Mouse (Mus musculus): ENCODE measurements around the gene Nat9. TPM values are rescaled to one million over a fixed set of nuclear protein-coding genes. Genes with fewer than 3 reads are reported as not detected.

The Nat9 gene
- total RNA-seq, 4 experiments from 2014 or later: 25.0 to 34.9 (median 25.9) TPM

DNA sequence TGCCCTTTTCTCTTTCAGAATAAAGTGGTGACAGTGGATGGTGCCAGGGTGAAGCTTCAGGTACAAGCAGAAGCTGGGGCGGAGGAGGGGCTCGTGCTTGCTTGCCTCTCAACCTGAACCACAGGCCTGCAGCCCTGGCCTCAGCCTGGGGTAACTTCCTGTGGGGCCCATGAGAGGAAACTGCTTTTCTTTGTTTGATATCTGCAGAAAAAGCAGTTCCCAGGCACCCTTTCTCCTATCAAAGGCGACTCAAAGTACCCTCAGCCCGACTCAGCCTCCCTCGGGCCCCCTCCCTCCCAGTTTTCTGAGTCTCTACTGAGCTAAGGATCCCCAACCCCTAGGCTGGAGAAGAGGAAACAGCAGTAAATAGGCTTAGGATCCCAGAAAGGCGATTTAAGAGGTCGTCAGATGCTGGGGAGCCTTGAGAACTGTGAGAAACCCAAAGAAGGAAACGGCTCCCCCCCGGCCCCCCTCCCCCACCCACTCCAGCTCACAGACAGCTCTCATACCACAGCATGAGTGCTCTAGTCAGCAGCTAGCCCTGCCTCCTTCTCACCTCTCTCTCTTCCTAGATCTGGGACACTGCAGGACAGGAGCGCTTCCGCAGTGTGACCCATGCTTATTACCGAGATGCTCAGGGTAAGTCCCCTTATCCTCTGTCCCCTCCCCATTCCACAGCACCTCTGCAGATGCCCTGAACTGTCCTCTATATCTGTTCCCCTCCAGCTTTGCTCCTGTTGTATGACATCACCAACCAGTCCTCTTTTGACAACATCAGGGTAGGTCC is 29.5 kb downstream of the Nat9 start:
- DNase-seq (ENCODE audit: low spot score): no peak

DNA sequence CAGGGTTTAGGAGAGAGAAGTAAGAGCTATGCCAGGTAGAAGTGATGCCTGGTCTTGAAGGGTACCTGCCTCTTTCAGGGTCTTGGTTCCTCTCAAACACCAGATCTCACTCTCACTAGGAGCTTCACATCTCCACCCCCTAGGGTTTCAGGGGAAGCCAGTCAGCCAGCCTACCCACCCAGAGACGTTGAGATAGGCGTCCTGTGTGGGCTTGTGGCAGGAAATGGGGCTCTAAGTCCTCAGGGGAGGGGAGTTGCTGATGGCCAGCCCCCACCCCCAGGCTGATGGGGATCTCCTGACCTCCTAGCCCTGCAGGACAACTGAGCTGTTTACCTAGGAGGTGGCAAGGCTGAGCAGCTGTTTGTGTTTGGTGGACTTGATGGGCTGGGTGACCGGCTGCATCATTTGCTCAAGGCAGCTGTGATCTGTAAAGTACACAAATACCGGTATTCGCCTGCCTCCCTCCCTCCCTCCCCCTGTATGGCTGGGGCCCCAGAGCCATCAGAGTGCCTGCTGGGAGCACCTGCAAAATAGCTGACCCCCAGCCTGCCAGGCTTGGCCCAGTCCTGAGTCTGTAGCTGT is 32.5 kb downstream of the Nat9 start:
- DNase-seq (ENCODE audit: low spot score): no peak

- DNase-seq (ENCODE audit: low spot score): no peak
These were observed 33.9 kb downstream of the Nat9 start for GRCm38 (mm10) chr11:115153699-115154292.

- no peak for DNase-seq (ENCODE audit: low spot score)
These were observed 34.6 kb downstream of the Nat9 start for GRCm38 (mm10) chr11:115153088-115153487.

GRCm38 (mm10) chr11:115151755-115152429 is 35.8 kb downstream of the Nat9 start:
- no peak for DNase-seq (ENCODE audit: low spot score)

DNA sequence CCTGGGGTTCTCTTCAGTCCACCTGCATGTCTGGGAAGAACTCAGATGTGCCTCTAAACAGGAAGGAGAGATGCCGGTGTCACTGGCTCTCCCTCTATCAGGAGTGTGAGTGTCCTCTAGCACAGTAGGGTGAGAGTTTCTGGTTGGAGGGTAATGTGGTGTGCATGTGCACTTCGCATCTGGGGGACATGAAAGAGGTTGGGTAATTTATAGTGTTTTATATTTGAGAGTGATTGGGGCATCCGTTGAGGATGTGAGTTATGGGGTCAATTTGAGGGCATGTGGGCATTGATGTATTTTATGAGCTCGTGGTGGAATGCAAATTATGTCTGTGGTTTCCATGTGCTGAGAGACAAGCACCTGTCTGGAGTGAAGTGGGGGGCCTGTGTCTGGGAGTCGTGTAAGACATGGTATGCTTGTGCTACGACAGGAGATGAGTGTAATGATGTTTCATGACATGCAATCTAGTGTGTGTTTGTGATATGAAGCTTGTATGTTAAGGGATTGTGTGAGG is 36.9 kb downstream of the Nat9 start:
- DNase-seq (ENCODE audit: low spot score): no peak

GRCm38 (mm10) chr11:115147813-115148212 is 39.8 kb downstream of the Nat9 start:
- DNase-seq (ENCODE audit: low spot score): no peak

DNA sequence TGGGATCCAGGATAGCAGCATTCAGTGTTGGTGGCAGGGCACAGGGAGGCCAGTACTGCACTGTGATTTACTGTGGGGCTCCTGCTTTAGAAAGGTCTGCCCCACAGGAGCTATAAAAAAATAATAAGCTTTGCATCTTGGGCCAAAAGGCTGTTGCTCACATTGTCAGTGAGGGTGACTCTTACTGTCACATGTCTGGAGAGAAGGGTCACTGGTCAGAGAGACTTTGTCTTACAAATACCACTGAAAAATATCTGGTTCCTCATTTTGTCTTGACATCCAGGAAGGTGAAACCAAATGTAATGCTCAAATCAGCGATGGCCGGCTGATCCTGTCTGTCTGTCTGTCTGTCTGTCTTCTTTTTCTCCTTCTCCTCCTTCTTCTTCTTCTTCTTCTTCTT is 45.7 kb downstream of the Nat9 start:
- DNase-seq (ENCODE audit: low spot score): no peak

DNA sequence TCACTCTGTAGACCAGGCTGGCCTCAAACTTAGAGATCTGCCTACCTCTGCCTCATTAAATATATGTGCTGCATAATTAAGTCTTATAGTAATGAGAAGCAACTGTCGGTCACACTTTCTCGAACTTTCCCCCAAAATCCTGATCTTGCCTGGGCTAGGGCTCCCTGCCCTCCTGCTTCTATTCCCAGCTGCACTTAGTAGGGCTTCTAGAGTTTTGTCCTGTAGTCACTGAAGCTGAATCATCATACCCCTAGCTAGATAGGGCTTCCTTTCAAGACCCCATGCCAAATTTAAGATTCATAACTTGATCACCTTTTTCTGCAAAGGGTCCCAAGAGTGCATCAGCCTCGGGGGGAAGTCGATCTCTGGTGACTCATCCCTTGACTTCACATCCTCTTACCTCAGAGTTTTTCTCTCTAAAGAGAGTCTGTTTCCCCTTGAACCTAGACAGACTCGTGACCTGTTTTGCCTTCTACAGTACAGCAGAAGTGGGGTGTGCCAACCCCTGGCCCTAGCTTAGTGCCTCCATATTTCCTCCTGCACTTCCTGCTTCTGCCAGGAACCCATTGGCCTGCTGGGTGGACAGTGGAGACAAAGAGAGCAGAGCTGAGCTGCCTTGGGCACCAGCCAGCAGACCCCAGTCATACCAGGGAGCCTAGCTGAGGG is 48.9 kb downstream of the Nat9 start:
- no peak for DNase-seq (ENCODE audit: low spot score)

DNA sequence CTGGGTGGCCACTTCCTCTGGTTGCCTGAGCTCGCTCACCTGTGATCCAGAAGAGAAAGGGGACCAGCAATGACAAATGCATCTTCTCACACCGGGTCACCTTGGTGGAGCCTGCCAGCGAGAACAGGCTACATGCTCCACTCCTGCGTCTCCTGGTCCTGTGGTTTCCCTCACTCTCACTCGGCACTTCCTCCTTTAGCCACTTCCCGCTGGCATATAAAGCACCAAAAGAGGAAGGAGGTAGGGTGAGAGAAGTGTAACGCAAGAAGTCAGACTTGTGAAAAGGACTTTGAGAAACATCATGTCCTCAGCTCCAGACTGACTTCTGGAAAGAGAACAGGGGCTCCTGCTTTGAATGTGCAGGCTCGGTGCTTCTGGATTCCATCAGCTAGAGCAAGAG is 53.9 kb downstream of the Nat9 start, which contains the start of gene Cd300lf:
TSS of gene Cd300lf (minus strand) at position 193 of the 400 bp plus-strand sequence.
- peak; percentile 15 for DNase-seq (ENCODE audit: low spot score)

Other genes with a start within 250 kb of the Nat9 start
- not detected for gene Cd300c, start 218.7 kb downstream of the Nat9 start, total RNA-seq (2022)
- 1 to 10 TPM; 1.2 to 2.0 (median 1.5) TPM for gene Cd300ld, start 197.9 kb downstream of the Nat9 start, total RNA-seq (2022)
- gene Cd300c2, start 186.0 kb downstream of the Nat9 start, total RNA-seq (2022): 1 to 10 TPM; 1.1 to 1.6 (median 1.3) TPM
- gene Cd300ld2, start 171.7 kb downstream of the Nat9 start, total RNA-seq (2022): not detected
- 1 to 10 TPM in 1 of 4 experiments, not detected in 3; 1.8 TPM for gene Cd300ld4, start 160.8 kb downstream of the Nat9 start, total RNA-seq (2022)
- gene Cd300ld5, start 150.1 kb downstream of the Nat9 start, total RNA-seq (2022): 1 to 10 TPM; 1.6 to 5.8 (median 2.9) TPM
- gene Cd300ld3, start 139.4 kb downstream of the Nat9 start, total RNA-seq (2022): 1 to 10 TPM; 4.6 to 9.1 (median 7.4) TPM
- gene Cd300e, start 125.7 kb downstream of the Nat9 start, total RNA-seq (2022): under 1 TPM; 0.25 to 0.40 (median 0.32) TPM
- gene Rab37, start 96.4 kb downstream of the Nat9 start, total RNA-seq (2022): 1 to 10 TPM in 1 of 4 experiments, under 1 TPM in 3; 0.34 to 1.0 (median 0.63) TPM
- gene Cd300lf, start 53.9 kb downstream of the Nat9 start, total RNA-seq (2022): under 1 TPM in 3 of 4 experiments, not detected in 1; 0.13 to 0.89 (median 0.22) TPM
- 1 to 10 TPM; 7.3 to 8.5 (median 8.5) TPM for gene Slc9a3r1, start 24.5 kb downstream of the Nat9 start, total RNA-seq (2022)
- 10 to 100 TPM in 1 of 4 experiments, 1 to 10 TPM in 3; 8.7 to 10.9 (median 9.1) TPM for gene Tmem104, start 372 bp downstream of the Nat9 start, total RNA-seq (2022)
- gene Grin2c, start 79.4 kb upstream of the Nat9 start, total RNA-seq (2022): under 1 TPM; 0.09 to 0.65 (median 0.23) TPM
- 1 to 10 TPM; 9.1 to 10.0 (median 9.6) TPM for gene Fdxr, start 89.2 kb upstream of the Nat9 start, total RNA-seq (2022)
- gene Fads6, start 109.8 kb upstream of the Nat9 start, total RNA-seq (2022): 1 to 10 TPM; 2.0 to 3.5 (median 2.3) TPM
- not detected for gene Otop2, start 119.3 kb upstream of the Nat9 start, total RNA-seq (2022)
- gene Ush1g, start 134.2 kb upstream of the Nat9 start, total RNA-seq (2022): under 1 TPM; 0.09 to 0.28 (median 0.25) TPM
- not detected for gene Otop3, start 146.9 kb upstream of the Nat9 start, total RNA-seq (2022)
- 1 to 10 TPM; 3.4 to 4.3 (median 4.1) TPM for gene Hid1, start 179.9 kb upstream of the Nat9 start, total RNA-seq (2022)
- 1 to 10 TPM; 4.1 to 5.3 (median 4.8) TPM for gene Cdr2l, start 194.1 kb upstream of the Nat9 start, total RNA-seq (2022)
- 100 to 1,000 TPM; 139 to 160 (median 146) TPM for gene Mrpl58, start 215.9 kb upstream of the Nat9 start, total RNA-seq (2022)
- gene Atp5h, start 232.1 kb upstream of the Nat9 start, total RNA-seq (2022): 1,000 to 10,000 TPM; 2,233 to 2,384 (median 2,275) TPM
- gene Kctd2, start 232.3 kb upstream of the Nat9 start, total RNA-seq (2022): 10 to 100 TPM; 29.3 to 34.0 (median 29.7) TPM